Mouse (Mus musculus) adrenal gland, postnatal 14 days (tissue): ENCODE data around the gene Gm10203. TPM values are rescaled to one million over a fixed set of nuclear protein-coding genes. Genes with fewer than 3 reads are reported as not detected.
"Not testable (repeated sequence)": the region's sequence is repeated elsewhere in the genome, so short reads cannot be mapped to it uniquely, and the experiment has no call there.

ENCODE experiments used
- DNase-seq: peaks from one replicate; pipeline ENCODE4 v3.0.0; 2021; ENCODE audit warnings: mixed read lengths
- long read RNA-seq, 2 experiments: library from polyadenylated mRNA; stranded (forward); transcript quantifications; one replicate each; pipeline ENCODE4 v2.0.0; 2021
- total RNA-seq: library from RNA; stranded (reverse); gene quantifications from 2 replicates; pipeline ENCODE4 v1.2.3, GENCODE M21; 2021

Gene Gm10203
- total RNA-seq, result not detected in 2 replicates
- long read RNA-seq, experiment 1, result 0 reads
- long read RNA-seq, experiment 2, result 0 reads

- DNase-seq, result not testable (repeated sequence)
Observed at GRCm38 (mm10) chr6:149129870-149130269, at the start of gene Gm10203. Gm10203 (plus strand) TSS chr6:149130170.

- DNase-seq, result no peak
Observed at GRCm38 (mm10) chr6:149092406-149092805, 37.6 kb upstream of the Gm10203 start.

- peak; percentile 26 for DNase-seq
Observed at GRCm38 (mm10) chr6:149093465-149093864, 36.5 kb upstream of the Gm10203 start.

DNA sequence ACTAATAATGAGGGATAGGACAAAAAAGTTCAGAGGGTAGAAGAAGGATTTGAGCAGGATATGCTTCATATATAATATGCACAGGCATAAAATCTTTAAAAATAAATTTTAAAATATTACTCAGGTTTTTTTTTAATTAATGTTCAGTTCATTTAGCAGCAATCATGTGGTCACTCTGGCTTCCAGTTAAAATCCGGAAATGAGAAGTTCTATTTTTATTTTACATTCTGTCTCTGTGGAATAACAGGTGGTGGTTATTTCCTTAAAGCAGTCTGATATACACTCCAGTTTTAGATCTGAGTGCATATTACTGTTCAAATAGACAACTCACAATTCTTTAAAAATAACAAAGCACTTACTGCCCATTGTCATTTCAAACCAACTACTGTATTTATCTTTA, 35.4 kb upstream of the Gm10203 start:
- DNase-seq, result no peak

DNA sequence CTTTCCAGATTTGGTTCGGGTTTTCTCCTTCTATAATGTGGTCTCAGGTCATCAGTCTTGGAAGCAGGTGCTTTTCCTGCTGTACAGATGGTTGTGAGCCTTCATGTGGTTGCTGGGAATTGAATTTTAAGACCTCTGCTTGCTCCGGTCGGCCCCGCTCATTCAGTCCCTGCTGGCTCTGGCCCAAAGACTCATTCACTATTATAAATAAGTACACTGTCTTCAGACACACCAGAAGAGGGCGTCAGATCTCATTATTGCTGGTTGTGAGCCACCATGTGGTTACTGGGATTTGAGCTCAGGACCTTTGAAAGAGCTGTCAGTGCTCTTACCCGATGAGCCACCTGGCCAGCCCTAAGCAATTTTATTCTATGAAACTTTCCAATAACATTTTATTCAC, 34.6 kb upstream of the Gm10203 start:
- DNase-seq, result peak; percentile 11

- no peak for DNase-seq
Observed at GRCm38 (mm10) chr6:149096233-149096632, 33.7 kb upstream of the Gm10203 start.

DNA sequence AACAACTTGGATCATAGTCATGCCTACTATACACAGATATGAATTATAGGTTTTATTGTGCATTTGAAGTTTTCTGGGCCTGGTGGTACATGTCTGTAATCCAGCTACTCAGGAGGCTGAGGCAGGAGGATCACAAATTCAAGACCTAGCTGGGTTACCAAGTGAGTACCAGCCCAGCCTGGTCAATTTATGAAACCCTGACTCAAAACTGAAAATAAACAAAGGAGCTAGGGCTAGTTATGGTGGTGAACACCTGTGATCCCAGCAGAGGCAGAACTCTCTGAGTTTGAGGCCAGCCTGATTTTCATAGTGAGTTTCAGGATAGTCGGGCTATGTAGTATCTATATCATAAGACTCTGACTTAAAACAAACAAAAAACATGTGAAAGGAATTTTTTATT, 32.7 kb upstream of the Gm10203 start:
- DNase-seq, result no peak

DNA sequence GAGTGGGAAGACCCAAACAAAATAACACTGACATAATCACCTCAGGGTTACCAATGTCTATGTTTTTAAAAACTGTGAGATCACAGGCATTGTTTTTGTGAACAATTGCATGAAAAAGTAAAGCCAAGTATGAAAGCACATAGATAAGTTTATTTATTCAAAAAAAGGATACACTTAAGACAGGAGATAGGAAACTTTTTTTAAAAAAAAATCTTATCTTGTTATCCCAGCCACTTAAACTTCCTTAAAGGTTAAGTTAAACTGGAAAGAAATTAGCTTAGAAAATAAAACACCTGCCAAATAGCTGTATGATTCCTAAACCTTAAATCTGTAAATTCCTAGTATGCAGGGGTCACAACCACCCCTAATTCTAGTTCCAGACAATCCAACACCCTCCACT, 31.0 kb upstream of the Gm10203 start:
- no peak for DNase-seq

DNA sequence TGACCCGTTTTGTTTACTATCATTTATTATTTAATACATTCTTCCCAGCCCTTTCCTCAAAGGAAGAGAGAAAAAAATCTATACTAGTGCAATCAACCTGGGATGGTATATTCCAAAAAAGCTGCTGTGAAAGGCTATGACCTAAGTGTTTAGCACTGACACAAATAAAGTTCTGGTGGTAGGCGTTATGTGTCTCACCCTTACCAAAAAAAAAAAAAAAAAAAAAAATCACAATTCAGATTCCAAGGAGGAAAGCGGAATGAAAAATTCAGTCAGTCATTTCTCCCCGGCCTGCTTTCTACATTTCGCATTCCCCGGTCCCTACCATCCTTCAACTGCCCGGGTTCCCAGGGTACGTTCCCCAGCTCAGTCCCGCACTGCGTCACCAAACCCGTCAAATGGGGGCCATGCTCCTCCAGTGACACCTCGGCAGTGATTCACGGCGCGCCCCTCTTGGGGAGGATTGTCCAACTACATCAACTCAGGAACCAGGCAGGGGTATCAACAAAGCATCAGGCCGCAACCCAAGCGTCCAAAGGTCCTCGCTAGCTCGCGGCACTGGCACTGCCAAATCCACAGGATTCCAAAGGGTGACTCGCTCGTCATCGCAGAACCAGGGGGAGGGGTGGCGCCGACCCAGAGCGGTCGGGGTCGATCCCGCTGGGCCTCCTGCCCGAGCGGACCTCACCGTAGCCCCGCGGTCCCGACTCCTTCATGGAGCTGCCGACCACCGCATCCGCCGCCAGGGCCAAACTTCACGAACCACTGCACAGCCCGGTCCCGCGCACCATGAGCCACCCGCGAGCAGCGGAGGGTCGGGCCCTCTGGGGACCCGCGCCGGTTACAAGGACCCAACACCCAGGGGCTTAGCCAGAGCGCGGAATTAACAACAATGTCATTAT, 29.5 kb upstream of the Gm10203 start:
- DNase-seq, result peak; percentile 69

- peak; percentile 92 for DNase-seq
Observed at GRCm38 (mm10) chr6:149101076-149101942, 28.7 kb upstream of the Gm10203 start, which contains the start of gene Dennd5b. Dennd5b (minus strand) TSS chr6:149101680.

- no peak for DNase-seq
Observed at GRCm38 (mm10) chr6:149101943-149102243, 28.1 kb upstream of the Gm10203 start.

DNA sequence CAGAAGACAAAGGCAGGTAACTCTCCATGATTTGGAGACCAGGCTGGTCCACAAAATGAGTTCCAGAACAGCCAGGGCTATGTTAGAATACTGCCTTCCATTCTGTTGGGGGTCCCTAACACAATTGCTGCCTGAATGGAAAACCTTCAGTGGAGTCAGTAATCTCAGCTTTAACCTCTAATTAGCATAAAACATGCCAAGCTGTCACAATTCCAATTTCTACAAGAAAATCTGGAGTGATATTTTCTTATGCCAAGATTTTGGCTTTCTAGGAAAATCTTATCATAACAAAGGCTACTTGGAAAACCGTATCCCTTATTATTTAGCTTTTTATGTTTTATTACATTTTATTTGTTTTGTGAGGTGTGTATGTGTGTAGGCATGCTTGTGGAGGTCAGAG, 26.5 kb upstream of the Gm10203 start:
- no peak for DNase-seq

DNA sequence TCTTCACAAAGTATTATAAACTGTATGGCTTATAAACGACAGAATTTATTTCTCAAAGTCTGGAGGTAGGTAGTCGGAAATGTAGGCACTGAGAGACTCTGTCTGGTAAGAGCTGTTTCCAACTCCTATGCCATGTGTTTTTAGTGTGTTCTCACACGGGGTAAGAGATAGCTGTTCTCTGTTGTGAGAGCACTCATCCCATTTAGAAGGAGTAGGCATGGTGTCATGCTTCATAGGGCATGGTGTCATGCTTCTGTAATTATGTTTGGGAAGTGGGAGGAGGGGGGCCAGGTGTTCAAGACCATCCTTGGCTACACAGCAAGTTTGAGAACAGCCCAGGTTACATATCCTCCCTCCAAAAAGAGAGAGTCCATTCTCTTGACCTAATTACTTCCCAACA, 22.4 kb upstream of the Gm10203 start:
- DNase-seq, result no peak

- no peak for DNase-seq
Observed at GRCm38 (mm10) chr6:149108909-149109308, 21.1 kb upstream of the Gm10203 start.

DNA sequence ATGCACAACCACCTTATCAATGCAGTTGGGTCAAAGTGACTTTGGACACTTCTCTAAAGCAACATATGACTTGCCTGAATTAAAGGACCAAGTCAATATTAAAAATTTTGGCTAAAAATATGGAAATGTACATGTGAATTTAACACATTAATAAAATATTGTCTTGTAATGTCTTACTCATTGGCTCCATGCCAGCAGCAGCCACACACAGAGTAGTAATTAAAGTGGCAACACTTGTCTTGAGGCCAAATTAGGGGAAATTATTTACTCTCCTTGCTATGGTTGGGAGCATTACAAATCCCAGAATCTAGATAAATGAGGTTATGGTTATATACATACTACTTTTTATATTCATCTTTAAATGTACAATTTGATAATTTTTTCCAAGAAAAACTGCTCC, 13.0 kb upstream of the Gm10203 start:
- no peak for DNase-seq

GRCm38 (mm10) chr6:149118935-149119334, 11.0 kb upstream of the Gm10203 start:
- DNase-seq, result peak; percentile 59

DNA sequence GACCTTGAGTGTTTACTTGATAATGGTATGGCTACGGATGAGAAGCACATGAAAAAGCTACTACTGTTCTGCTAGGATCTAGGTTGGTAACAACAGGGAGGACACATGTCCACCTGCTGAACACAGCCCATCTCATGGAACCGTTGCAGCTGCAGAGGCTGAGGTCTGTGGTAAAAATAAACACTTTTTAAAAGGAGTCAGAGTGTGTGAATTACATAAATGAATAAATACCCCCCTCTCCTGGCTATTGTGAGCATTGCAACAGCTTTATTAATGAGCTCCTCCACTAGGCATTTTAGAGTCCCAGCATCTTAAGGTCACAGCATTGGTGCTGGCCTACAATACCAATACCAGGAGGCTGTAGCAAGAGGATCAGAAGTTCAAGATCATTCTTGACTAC, 10.1 kb upstream of the Gm10203 start:
- peak; percentile 73 for DNase-seq

- no peak for DNase-seq
Observed at GRCm38 (mm10) chr6:149123042-149123441, 6.9 kb upstream of the Gm10203 start.

- DNase-seq, result peak; percentile 65
Observed at GRCm38 (mm10) chr6:149126675-149127074, 3.3 kb upstream of the Gm10203 start.

- no peak for DNase-seq
Observed at GRCm38 (mm10) chr6:149131111-149131510, 1.1 kb downstream of the Gm10203 start.

GRCm38 (mm10) chr6:149132311-149133077, 2.5 kb downstream of the Gm10203 start:
- peak; percentile 61 for DNase-seq

GRCm38 (mm10) chr6:149134391-149135150, 4.6 kb downstream of the Gm10203 start:
- no peak for DNase-seq
